Mouse (Mus musculus) megakaryocyte, embryonic 14.5 days (primary cell): ENCODE measurements around the gene Kcnj10.

Experiments used
- FLI1 ChIP-seq: IDR thresholded peaks from 2 replicates; pipeline ENCODE4 v1.6.1; 2012; ENCODE audit warnings: low read length, inconsistent platforms, mixed read lengths
- GATA1 ChIP-seq: IDR thresholded peaks from 3 replicates; pipeline ENCODE4 v1.6.1; 2012; ENCODE audit warnings: mixed read lengths, low read length, inconsistent platforms, borderline replicate concordance

DNA sequence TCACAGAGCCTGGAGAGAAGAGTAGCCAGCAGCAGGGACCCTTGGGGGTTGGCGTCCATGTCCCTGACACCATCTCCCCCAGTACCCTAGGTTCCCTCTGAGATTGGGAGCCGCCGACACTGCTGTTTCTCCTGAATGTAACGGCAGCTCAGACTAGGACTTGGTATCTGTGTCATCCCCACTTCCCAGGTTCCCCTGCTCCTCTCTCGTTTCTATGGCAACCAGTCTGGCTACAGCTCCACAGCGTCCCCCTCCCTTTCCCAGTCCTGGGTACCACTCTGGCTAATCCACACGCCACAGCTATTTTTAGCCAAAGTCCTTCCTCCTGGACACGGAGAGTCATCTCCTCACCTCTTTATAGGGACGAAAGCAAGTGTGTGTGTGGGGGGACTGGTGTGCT, 11.9 kb upstream of the Kcnj10 start, which contains the start of gene Kcnj9:
- TF ChIP-seq GATA1, result no peak
- TF ChIP-seq FLI1, result no peak
